Mouse (Mus musculus): ENCODE results near the gene Pick1. TPM values are rescaled to one million over a fixed set of nuclear protein-coding genes. Genes with fewer than 3 reads are reported as not detected.

Pick1 gene
- polyA plus RNA-seq (2015; fragmentation: Nextera tagmentation; extraction: Ambion mirVana) = 36.5 and 37.9 TPM in 2 replicates

GRCm38 (mm10) chr15:79229058-79229821 lies at the start of gene Pick1, which contains the start of gene Gm49486:
TSS of gene Pick1 (plus strand) at chr15:79229173.
TSS of gene Gm49486 (plus strand) at chr15:79229391.
- H3K4me1 ChIP-seq (ENCODE audit: control insufficient read depth, insufficient read depth, low read length) = peaks cover 8% of the 10 kb centered on the region
- H3K9me3 ChIP-seq (replicated peaks; ENCODE audit: control insufficient read depth, low read length) = no peaks in the 10 kb centered on the region
- peak within 1 kb of the TSS; percentile 98 for H3K27ac ChIP-seq (ENCODE audit: low read length)
- H3K9ac ChIP-seq (ENCODE audit: low read length) = peak within 1 kb of the TSS; percentile 94
- H3K36me3 ChIP-seq (ENCODE audit: control insufficient read depth, insufficient read depth) = peaks cover 9% of the 10 kb centered on the region; the same call in 1 of the 2 replicates
- no peaks in the 10 kb centered on the region for H3K27me3 ChIP-seq (ENCODE audit: control insufficient read depth, insufficient read depth, low read length)
- under 1% methylated on average over 51 of the region's 51 CpGs for WGBS
- peak within 1 kb of the TSS; percentile 99 for H3K4me2 ChIP-seq (ENCODE audit: low read depth, low read length)
- H3K4me3 ChIP-seq (ENCODE audit: low read length) = peak within 1 kb of the TSS; percentile 89
- peak; percentile 76 for ATAC-seq (replicated peaks; ENCODE audit: extremely low read depth, insufficient read depth, low FRiP score)

GRCm38 (mm10) chr15:79185213-79185612 lies 43.8 kb upstream of the Pick1 start:
- Histone ChIP-seq H3K4me3 (ENCODE audit: low read length) (no peak overlapping the region), H3K4me1 (ENCODE audit: control insufficient read depth, insufficient read depth, low read length) (no peaks in the 10 kb centered on the region), H3K27ac (ENCODE audit: low read length) (no peak overlapping the region), H3K27me3 (ENCODE audit: control insufficient read depth, insufficient read depth, low read length) (no peaks in the 10 kb centered on the region), H3K9ac (ENCODE audit: low read length) (no peak overlapping the region), H3K9me3 (replicated peaks; ENCODE audit: control insufficient read depth, low read length) (no peaks in the 10 kb centered on the region), H3K4me2 (ENCODE audit: low read depth, low read length) (no peak overlapping the region), H3K36me3 (ENCODE audit: control insufficient read depth, insufficient read depth) (no peaks in the 10 kb centered on the region)
- 80% methylated on average over 10 of the region's 10 CpGs for WGBS
- no peak for ATAC-seq (replicated peaks; ENCODE audit: extremely low read depth, insufficient read depth, low FRiP score)

- no peak overlapping the region for H3K4me3 ChIP-seq (ENCODE audit: low read length)
- H3K9ac ChIP-seq (ENCODE audit: low read length) = no peak overlapping the region
- 0 out of 2 replicates have a peak, but pooled peaks cover 4% of the 10 kb centered on the region for H3K9me3 ChIP-seq (replicated peaks; ENCODE audit: control insufficient read depth, low read length)
- 81% methylated on average over 8 of the region's 8 CpGs for WGBS
- no peak overlapping the region for H3K27ac ChIP-seq (ENCODE audit: low read length)
- no peaks in the 10 kb centered on the region for H3K27me3 ChIP-seq (ENCODE audit: control insufficient read depth, insufficient read depth, low read length)
- no peak overlapping the region for H3K4me2 ChIP-seq (ENCODE audit: low read depth, low read length)
- H3K4me1 ChIP-seq (ENCODE audit: control insufficient read depth, insufficient read depth, low read length) = peaks cover 4% of the 10 kb centered on the region
- no peak for ATAC-seq (replicated peaks; ENCODE audit: extremely low read depth, insufficient read depth, low FRiP score)
- no peaks in the 10 kb centered on the region for H3K36me3 ChIP-seq (ENCODE audit: control insufficient read depth, insufficient read depth)
Observed at GRCm38 (mm10) chr15:79187819-79188218, 41.2 kb upstream of the Pick1 start.

DNA sequence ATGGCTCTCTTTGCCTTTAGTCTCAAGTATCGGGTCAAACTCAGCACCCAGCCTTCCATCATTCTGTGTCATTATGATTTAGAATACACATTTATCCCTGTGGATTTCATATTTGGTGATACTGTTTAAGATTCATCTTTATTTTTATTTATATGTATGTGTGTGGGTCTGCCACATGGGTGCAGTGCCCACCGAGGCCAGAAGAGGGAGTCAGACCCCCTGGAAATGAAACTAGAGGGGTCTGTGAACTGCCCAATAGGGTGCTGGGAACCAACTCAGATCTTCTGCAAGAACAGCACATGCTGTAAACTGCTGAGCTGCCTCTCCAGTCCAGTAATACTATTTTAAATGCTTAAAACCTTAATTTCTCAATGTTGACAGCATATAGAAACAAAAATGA lies 37.5 kb upstream of the Pick1 start:
- Histone ChIP-seq H3K9me3 (replicated peaks; ENCODE audit: control insufficient read depth, low read length) (0 out of 2 replicates have a peak, but pooled peaks cover 4% of the 10 kb centered on the region), H3K4me3 (ENCODE audit: low read length) (no peak overlapping the region), H3K27ac (ENCODE audit: low read length) (no peak overlapping the region), H3K27me3 (ENCODE audit: control insufficient read depth, insufficient read depth, low read length) (no peaks in the 10 kb centered on the region), H3K9ac (ENCODE audit: low read length) (no peak overlapping the region), H3K36me3 (ENCODE audit: control insufficient read depth, insufficient read depth) (no peaks in the 10 kb centered on the region), H3K4me2 (ENCODE audit: low read depth, low read length) (no peak overlapping the region), H3K4me1 (ENCODE audit: control insufficient read depth, insufficient read depth, low read length) (peaks cover 15% of the 10 kb centered on the region)
- 89% methylated on average over 2 of the region's 2 CpGs for WGBS
- ATAC-seq (replicated peaks; ENCODE audit: extremely low read depth, insufficient read depth, low FRiP score) = no peak

GRCm38 (mm10) chr15:79192450-79192849 lies 36.5 kb upstream of the Pick1 start:
- 0 out of 2 replicates have a peak, but pooled peaks cover 4% of the 10 kb centered on the region for H3K9me3 ChIP-seq (replicated peaks; ENCODE audit: control insufficient read depth, low read length)
- no peak for ATAC-seq (replicated peaks; ENCODE audit: extremely low read depth, insufficient read depth, low FRiP score)
- H3K4me1 ChIP-seq (ENCODE audit: control insufficient read depth, insufficient read depth, low read length) = peaks cover 15% of the 10 kb centered on the region
- H3K27ac ChIP-seq (ENCODE audit: low read length) = peak overlapping the region; percentile 77; the same call in 1 of the 2 replicates
- no peak overlapping the region for H3K4me3 ChIP-seq (ENCODE audit: low read length)
- H3K27me3 ChIP-seq (ENCODE audit: control insufficient read depth, insufficient read depth, low read length) = no peaks in the 10 kb centered on the region
- H3K36me3 ChIP-seq (ENCODE audit: control insufficient read depth, insufficient read depth) = no peaks in the 10 kb centered on the region
- no peak overlapping the region for H3K4me2 ChIP-seq (ENCODE audit: low read depth, low read length)
- no peak overlapping the region for H3K9ac ChIP-seq (ENCODE audit: low read length)
- WGBS = 86% methylated on average over 6 of the region's 6 CpGs

- WGBS = 40% methylated on average over 27 of the region's 27 CpGs
- Histone ChIP-seq H3K27ac (ENCODE audit: low read length) (peak overlapping the region; percentile 77), H3K9ac (ENCODE audit: low read length) (peak overlapping the region; percentile 65), H3K4me1 (ENCODE audit: control insufficient read depth, insufficient read depth, low read length) (peaks cover 15% of the 10 kb centered on the region), H3K4me2 (ENCODE audit: low read depth, low read length) (peak overlapping the region; percentile 47), H3K36me3 (ENCODE audit: control insufficient read depth, insufficient read depth) (no peaks in the 10 kb centered on the region), H3K9me3 (replicated peaks; ENCODE audit: control insufficient read depth, low read length) (0 out of 2 replicates have a peak, but pooled peaks cover 4% of the 10 kb centered on the region), H3K4me3 (ENCODE audit: low read length) (no peak overlapping the region), H3K27me3 (ENCODE audit: control insufficient read depth, insufficient read depth, low read length) (no peaks in the 10 kb centered on the region)
- peak; percentile 52 for ATAC-seq (replicated peaks; ENCODE audit: extremely low read depth, insufficient read depth, low FRiP score)
Observed at GRCm38 (mm10) chr15:79192885-79193845, 35.8 kb upstream of the Pick1 start.

- H3K4me2 ChIP-seq (ENCODE audit: low read depth, low read length) = no peak overlapping the region
- H3K27me3 ChIP-seq (ENCODE audit: control insufficient read depth, insufficient read depth, low read length) = no peaks in the 10 kb centered on the region
- H3K36me3 ChIP-seq (ENCODE audit: control insufficient read depth, insufficient read depth) = no peaks in the 10 kb centered on the region
- H3K4me1 ChIP-seq (ENCODE audit: control insufficient read depth, insufficient read depth, low read length) = peaks cover 15% of the 10 kb centered on the region
- ATAC-seq (replicated peaks; ENCODE audit: extremely low read depth, insufficient read depth, low FRiP score) = no peak
- no peak overlapping the region for H3K9ac ChIP-seq (ENCODE audit: low read length)
- H3K9me3 ChIP-seq (replicated peaks; ENCODE audit: control insufficient read depth, low read length) = 0 out of 2 replicates have a peak, but pooled peaks cover 4% of the 10 kb centered on the region
- no peak overlapping the region for H3K4me3 ChIP-seq (ENCODE audit: low read length)
- H3K27ac ChIP-seq (ENCODE audit: low read length) = no peak overlapping the region
- 62% methylated on average over 9 of the region's 9 CpGs for WGBS
Observed at GRCm38 (mm10) chr15:79194048-79194447, 34.9 kb upstream of the Pick1 start.

- H3K4me1 ChIP-seq (ENCODE audit: control insufficient read depth, insufficient read depth, low read length) = peaks cover 15% of the 10 kb centered on the region
- no peak for ATAC-seq (replicated peaks; ENCODE audit: extremely low read depth, insufficient read depth, low FRiP score)
- H3K4me3 ChIP-seq (ENCODE audit: low read length) = no peak overlapping the region
- H3K9me3 ChIP-seq (replicated peaks; ENCODE audit: control insufficient read depth, low read length) = 0 out of 2 replicates have a peak, but pooled peaks cover 4% of the 10 kb centered on the region
- H3K9ac ChIP-seq (ENCODE audit: low read length) = no peak overlapping the region
- no peak overlapping the region for H3K27ac ChIP-seq (ENCODE audit: low read length)
- H3K27me3 ChIP-seq (ENCODE audit: control insufficient read depth, insufficient read depth, low read length) = no peaks in the 10 kb centered on the region
- 74% methylated on average over 2 of the region's 2 CpGs for WGBS
- no peaks in the 10 kb centered on the region for H3K36me3 ChIP-seq (ENCODE audit: control insufficient read depth, insufficient read depth)
- H3K4me2 ChIP-seq (ENCODE audit: low read depth, low read length) = no peak overlapping the region
Observed at GRCm38 (mm10) chr15:79194946-79195345, 34.0 kb upstream of the Pick1 start.
